22 mouse cellular contexts compared by ENCODE assay signal in genomic region chr4:46814236-46814635, GRCm38 (mm10).
A peak's percentile ranks its signal among the peaks of the same experiment; 100 is the strongest.
DNase-seq lines count a peak whose midpoint lies in the region; ATAC-seq and TF ChIP-seq lines count a peak whose summit lies in the region.
"Had no signal": no experiment of that assay in that cellular context is flagged by ENCODE, and none has a peak within 500 bp of the region (broad histone marks: within the 10 kb centered on the region; RNA-seq: fewer than 3 reads in every experiment).

No protein-coding gene starts in this region.

- TF ChIP-seq CTCF in cerebellum, adult 2 months (IDR thresholded peaks at IDR 0.05; ENCODE audit: borderline replicate concordance, insufficient read depth, low read depth, low read length) = no peak

- H3K27ac ChIP-seq in cerebellum, adult 2 months (ENCODE audit: insufficient read depth, low read length) = peak overlapping the region; percentile 5; the same call in 1 of the 2 replicates
- H3K27ac ChIP-seq: heart, embryonic 13.5 days; hindbrain, embryonic 10.5 days; hindbrain, embryonic 15.5 days; limb, embryonic 10.5 days; limb, embryonic 15.5 days; liver, embryonic 13.5 days; stomach, embryonic 15.5 days had no signal

- DNase-seq in cerebellum, adult 2 months = no peak
- DNase-seq in cerebellum, adult 8-10 months = no peak
- DNase-seq in heart, adult 8-10 months (ENCODE audit: low spot score) = peak; percentile 16
- DNase-seq in heart, postnatal 4 days = no peak
- peak; percentile 37 for DNase-seq in brain, adult 2 months (ENCODE audit: low read depth, low spot score)
- peak; percentile 36 for DNase-seq in gastrocnemius, postnatal 14 days
- DNase-seq in kidney, postnatal 25 days = no peak
- DNase-seq: kidney, adult 11 months; liver, embryonic 13.5 days; lung, adult 18-20 months; midbrain, embryonic 14.5 days; thymus, postnatal 14 days had no signal

- no peak for ATAC-seq in erythroid progenitor cell, adult 5-6 weeks (replicated peaks; ENCODE audit: low FRiP score, poor library complexity, severe bottlenecking)
- ATAC-seq: forebrain, embryonic 14.5 days; inflammation-experienced regulatory T-cells, adult 6 months; lung, postnatal 0 days had no signal

- intact Hi-C loops in gastrocnemius, postnatal 14 days (cut with DNase I; ENCODE audit: low total_unique reads) = no loop called here

- no peaks in the 10 kb centered on the region for H3K27me3 ChIP-seq in cerebellum, adult 2 months (ENCODE audit: control insufficient read depth, insufficient read depth, low read length)
- H3K27me3 ChIP-seq: hindbrain, embryonic 15.5 days; limb, embryonic 15.5 days; liver, embryonic 13.5 days; stomach, embryonic 15.5 days had no signal

- no peak for TF ChIP-seq POLR2A in cerebellum, adult 2 months (IDR thresholded peaks at IDR 0.05; ENCODE audit: borderline replicate concordance, insufficient read depth, low read length)

- H3K4me1 ChIP-seq in cerebellum, adult 2 months (ENCODE audit: control insufficient read depth, insufficient read depth, low read length) = peaks cover 45% of the 10 kb centered on the region
- H3K4me1 ChIP-seq: limb, embryonic 10.5 days; liver, embryonic 13.5 days had no signal

- H3K4me3 ChIP-seq in cerebellum, adult 2 months (replicated peaks; ENCODE audit: insufficient read depth, low read depth, low read length) = no peak overlapping the region
- H3K4me3 ChIP-seq: heart, embryonic 13.5 days; hindbrain, embryonic 10.5 days; hindbrain, embryonic 15.5 days; limb, embryonic 10.5 days; limb, embryonic 15.5 days; liver, embryonic 13.5 days; stomach, embryonic 15.5 days had no signal

- WGBS in cerebellum, adult 2 months = 69% methylated on average over 10 of the region's 10 CpGs

Comparison
In these comparisons a context has a peak if more than half of its experiments do, and no peak if none do; other contexts are left out.
1. DNase-seq: peak in heart, adult 8-10 months (single experiment), brain, adult 2 months (single experiment) and gastrocnemius, postnatal 14 days (single experiment); none in cerebellum, adult 2 months (0 of 2), cerebellum, adult 8-10 months (single experiment), heart, postnatal 4 days (single experiment) and kidney, postnatal 25 days (0 of 2).